Mouse (Mus musculus) bone marrow macrophage, adult 2 months (primary cell): ENCODE data around the gene Cxcr5.

Source experiments
- CTCF ChIP-seq: IDR thresholded peaks from 2 replicates; pipeline ENCODE4 v1.5.1; 2012; ENCODE audit warnings: low read depth, mild to moderate bottlenecking, low read length, moderate library complexity
- POLR2A ChIP-seq: IDR thresholded peaks from 2 replicates; pipeline ENCODE4 v1.6.1; 2012; ENCODE audit warnings: mild to moderate bottlenecking, low read depth, low read length, borderline replicate concordance

GRCm38 (mm10) chr9:44475936-44476335 lies 85.7 kb downstream of the Cxcr5 start:
- TF ChIP-seq CTCF (0 out of 2 replicates have a peak, but pooled peaks have one; percentile 15), POLR2A (no peak)
